ENCODE assay signal across 8 mouse cellular contexts in the genomic region with DNA sequence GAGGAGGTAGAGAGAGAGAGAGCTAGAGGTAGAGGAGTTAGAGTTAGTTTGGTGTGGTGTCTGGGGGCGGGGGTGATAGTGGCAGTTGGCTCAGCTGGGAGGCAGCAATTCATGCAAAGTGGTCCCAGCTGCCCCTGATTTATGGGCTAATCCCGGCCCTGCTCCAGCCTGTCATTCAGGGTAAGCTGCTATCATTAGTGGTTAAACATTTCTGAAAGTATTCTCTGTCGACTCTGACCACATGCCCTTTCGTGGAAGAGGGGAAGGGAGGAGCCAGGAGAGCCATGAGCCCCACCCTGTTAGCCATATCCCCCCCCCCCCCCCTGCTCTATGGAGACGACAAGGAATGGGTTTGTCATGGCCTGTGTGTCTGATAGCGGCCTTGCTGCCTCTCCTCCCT.
DNase-seq lines count a peak whose midpoint lies in the region; ATAC-seq and TF ChIP-seq lines count a peak whose summit lies in the region.

No protein-coding gene starts in this region.

- H3K4me2 ChIP-seq in heart, embryonic 13.5 days, result no peak overlapping the region
- no peak overlapping the region for H3K4me2 ChIP-seq in kidney, embryonic 16.5 days (replicated peaks; ENCODE audit: low read depth, low read length)
- H3K4me2 ChIP-seq in myocyte (ENCODE audit: low read depth), result peak overlapping the region; percentile 87

- H3K9ac ChIP-seq in heart, embryonic 13.5 days, result no peak overlapping the region
- no peak overlapping the region for H3K9ac ChIP-seq in heart, adult 2 months (ENCODE audit: low read depth, low read length)
- no peak overlapping the region for H3K9ac ChIP-seq in kidney, embryonic 16.5 days (replicated peaks; ENCODE audit: low read length)

- H3K36me3 ChIP-seq in heart, embryonic 13.5 days, result peaks cover 29% of the 10 kb centered on the region
- H3K36me3 ChIP-seq in heart, adult 2 months (ENCODE audit: control insufficient read depth, insufficient read depth, low read length), result no peaks in the 10 kb centered on the region
- peaks cover 22% of the 10 kb centered on the region for H3K36me3 ChIP-seq in forebrain, embryonic 10.5 days (replicated peaks)
- peaks cover 6% of the 10 kb centered on the region; the same call in 1 of the 2 replicates for H3K36me3 ChIP-seq in kidney, embryonic 16.5 days (ENCODE audit: insufficient read depth, low read length)
- H3K36me3 ChIP-seq in myocyte (ENCODE audit: control insufficient read depth, insufficient read depth), result no peaks in the 10 kb centered on the region

- TF ChIP-seq CTCF in heart, adult 2 months (IDR thresholded peaks at IDR 0.05), result no peak

- no peak overlapping the region for H3K4me3 ChIP-seq in heart, embryonic 13.5 days
- no peak overlapping the region for H3K4me3 ChIP-seq in heart, adult 2 months
- no peak overlapping the region for H3K4me3 ChIP-seq in forebrain, embryonic 10.5 days
- H3K4me3 ChIP-seq in kidney, embryonic 16.5 days (ENCODE audit: low read length), result no peak overlapping the region
- H3K4me3 ChIP-seq in myocyte, result peak overlapping the region; percentile 8

- H3K4me1 ChIP-seq in heart, embryonic 13.5 days, result peaks cover 45% of the 10 kb centered on the region
- peaks cover 7% of the 10 kb centered on the region for H3K4me1 ChIP-seq in heart, adult 2 months (ENCODE audit: control insufficient read depth, insufficient read depth, low read length)
- H3K4me1 ChIP-seq in forebrain, embryonic 10.5 days, result peaks cover 32% of the 10 kb centered on the region
- H3K4me1 ChIP-seq in kidney, embryonic 16.5 days (ENCODE audit: insufficient read depth, low read length), result peaks cover 23% of the 10 kb centered on the region

- 15% methylated on average over 6 of the region's 6 CpGs for WGBS in heart, embryonic 13.5 days
- WGBS in heart, adult 2 months, result 41% methylated on average over 6 of the region's 6 CpGs
- WGBS in forebrain, embryonic 10.5 days, result 47% methylated on average over 6 of the region's 6 CpGs
- WGBS in kidney, embryonic 16.5 days, result 2% methylated on average over 6 of the region's 6 CpGs

- no peaks in the 10 kb centered on the region for H3K9me3 ChIP-seq in heart, embryonic 13.5 days
- H3K9me3 ChIP-seq in forebrain, embryonic 10.5 days, result no peaks in the 10 kb centered on the region
- H3K9me3 ChIP-seq in kidney, embryonic 16.5 days (ENCODE audit: low read length), result no peaks in the 10 kb centered on the region

- no peaks in the 10 kb centered on the region for H3K79me2 ChIP-seq in heart, adult 2 months (replicated peaks; ENCODE audit: control insufficient read depth, insufficient read depth, low read length)
- no peaks in the 10 kb centered on the region for H3K79me2 ChIP-seq in myocyte (ENCODE audit: control insufficient read depth, insufficient read depth)

- no peak for TF ChIP-seq EP300 in heart, adult 2 months (IDR thresholded peaks at IDR 0.05; ENCODE audit: insufficient read depth, low read depth, low read length)

- intact Hi-C loops in heart, adult 2 months (cut with DNase I), result no loop called here

- peak overlapping the region; percentile 42 for H3K27ac ChIP-seq in heart, embryonic 13.5 days (replicated peaks)
- H3K27ac ChIP-seq in heart, adult 2 months, result no peak overlapping the region
- H3K27ac ChIP-seq in forebrain, embryonic 10.5 days, result 0 out of 2 replicates have a peak overlapping the region, but pooled peaks have one; percentile 62
- no peak overlapping the region; the same call in 1 of the 2 replicates for H3K27ac ChIP-seq in kidney, embryonic 16.5 days (ENCODE audit: low read length)

- DNase-seq in heart, adult 2 months, result no peak
- DNase-seq in forebrain, embryonic 10.5 days (ENCODE audit: extremely low spot score, low spot score), result no peak
- no peak for DNase-seq in layer of hippocampus, postnatal 36 days
- no peak for DNase-seq in right cerebral cortex, adult 2 months (ENCODE audit: low spot score in 2 of 2)

- H3ac ChIP-seq in myocyte (ENCODE audit: control insufficient read depth, insufficient read length), result no peak overlapping the region

- no peak for TF ChIP-seq POLR2A in heart, adult 2 months (IDR thresholded peaks at IDR 0.05; ENCODE audit: insufficient read depth, low read depth, low read length)
- no peak for TF ChIP-seq POLR2A in myocyte (IDR thresholded peaks at IDR 0.05; ENCODE audit: insufficient read length, low read depth)

- ATAC-seq in heart, embryonic 13.5 days (ENCODE audit: extremely low read depth, insufficient number of reproducible peaks, low FRiP score, low TSS enrichment), result no peak
- peak; percentile 74 for ATAC-seq in kidney, embryonic 16.5 days (ENCODE audit: low FRiP score, low TSS enrichment)
- ATAC-seq in inflammation-experienced regulatory T-cells, adult 6 months, result no peak

- no peaks in the 10 kb centered on the region for H3K27me3 ChIP-seq in heart, embryonic 13.5 days (replicated peaks)
- H3K27me3 ChIP-seq in heart, adult 2 months (ENCODE audit: control insufficient read depth, insufficient read depth, low read length), result no peaks in the 10 kb centered on the region
- H3K27me3 ChIP-seq in forebrain, embryonic 10.5 days (ENCODE audit: poor library complexity, severe bottlenecking), result no peaks in the 10 kb centered on the region
- H3K27me3 ChIP-seq in kidney, embryonic 16.5 days (ENCODE audit: insufficient read depth, low read length), result no peaks in the 10 kb centered on the region
- no peaks in the 10 kb centered on the region for H3K27me3 ChIP-seq in myocyte (ENCODE audit: control insufficient read depth, insufficient read depth, insufficient read length)

TF ChIP-seq in myocyte, 11 proteins besides CTCF, POLR2A, EP300 and RAD21:
- TF ChIP-seq SRF (IDR thresholded peaks at IDR 0.05; ENCODE audit: control insufficient read depth, insufficient read length, low read depth), result no peak
- no peak for TF ChIP-seq MAX (IDR thresholded peaks at IDR 0.05; ENCODE audit: low read depth)
- TF ChIP-seq POLR2AphosphoS2 (IDR thresholded peaks at IDR 0.05; ENCODE audit: insufficient read length, low read depth), result no peak
- no peak for TF ChIP-seq CEBPB (IDR thresholded peaks at IDR 0.05; ENCODE audit: insufficient read depth, poor library complexity, severe bottlenecking)
- TF ChIP-seq USF1 (IDR thresholded peaks at IDR 0.05; ENCODE audit: low read depth), result peak; percentile 6
- no peak for TF ChIP-seq REST (IDR thresholded peaks at IDR 0.05; ENCODE audit: insufficient read depth, insufficient read length)
- peak in 2 of 3 experiments; percentile 40 to 86 for TF ChIP-seq MYOG (IDR thresholded peaks at IDR 0.05; ENCODE audit: control insufficient read depth in 1 of 3, insufficient read depth in 1 of 3, insufficient read length in 2 of 3, low read depth in 2 of 3)
- TF ChIP-seq E2F4 (IDR thresholded peaks at IDR 0.05; ENCODE audit: insufficient read depth), result no peak
- peak; percentile 67 for TF ChIP-seq TCF12 (IDR thresholded peaks at IDR 0.05; ENCODE audit: insufficient read depth, poor library complexity, severe bottlenecking)
- peak; percentile 75 for TF ChIP-seq TCF3 (IDR thresholded peaks at IDR 0.05; ENCODE audit: insufficient read length, low read depth)
- peak in 2 of 3 experiments; percentile 79 to 92 for TF ChIP-seq MYOD1 (IDR thresholded peaks at IDR 0.05; ENCODE audit: control insufficient read depth in 1 of 3, insufficient read length in 2 of 3, low read depth in 2 of 3)

Comparison
In these comparisons a context has a peak if more than half of its experiments do, and no peak if none do; other contexts are left out.
1. H3K27ac ChIP-seq: peak in heart, embryonic 13.5 days (single experiment) and forebrain, embryonic 10.5 days (single experiment); none in heart, adult 2 months (single experiment) and kidney, embryonic 16.5 days (single experiment).